Mouse (Mus musculus) gastrocnemius, postnatal 14 days (tissue): ENCODE measurements at regions not wholly inside any gene's neighbourhood (a gene's known extent, or its start where the extent isn't known, plus 50 kb on each side); places are given as distances from the start of the nearest gene placed in this dataset.

Experiments
- DNase-seq: peaks from one replicate; pipeline ENCODE4 v3.0.0; 2021; ENCODE audit warnings: mixed read lengths
- intact Hi-C: fragments of 180-260 bp; cut with DNase I; formaldehyde crosslinking; loops from one replicate; pipeline ENCODE4 v1.15.1; 2025; ENCODE audit warnings: low total_unique reads

GRCm38 (mm10) chr1:151263372-151263771, 53.4 kb downstream of the Gm47996 start:
- DNase-seq, result no peak
- intact Hi-C loops, result no loop called here

- intact Hi-C loops, result no loop called here
- DNase-seq, result no peak
Measured at GRCm38 (mm10) chr1:151263830-151264229, 53.9 kb downstream of the Gm47996 start.

DNA sequence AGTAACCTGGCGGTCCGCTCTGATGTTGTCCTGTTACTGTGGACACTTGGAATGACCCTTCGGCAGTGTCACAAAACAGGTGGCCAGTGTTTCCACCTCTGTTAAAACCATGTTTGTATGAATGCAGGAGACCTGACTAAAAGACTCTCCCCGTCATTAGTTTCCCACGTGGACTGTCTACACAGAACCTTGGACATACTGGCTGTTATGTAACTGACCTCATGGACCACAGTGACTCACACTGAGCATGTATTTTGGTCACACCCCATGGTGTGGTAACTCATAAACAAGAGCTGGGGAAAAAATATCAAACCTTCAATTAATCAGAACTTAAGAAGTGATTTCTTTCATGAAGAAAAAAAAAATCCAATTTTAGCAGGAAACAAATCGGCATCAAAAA, 54.9 kb downstream of the Gm47996 start:
- intact Hi-C loops, result no loop called here
- DNase-seq, result no peak

DNA sequence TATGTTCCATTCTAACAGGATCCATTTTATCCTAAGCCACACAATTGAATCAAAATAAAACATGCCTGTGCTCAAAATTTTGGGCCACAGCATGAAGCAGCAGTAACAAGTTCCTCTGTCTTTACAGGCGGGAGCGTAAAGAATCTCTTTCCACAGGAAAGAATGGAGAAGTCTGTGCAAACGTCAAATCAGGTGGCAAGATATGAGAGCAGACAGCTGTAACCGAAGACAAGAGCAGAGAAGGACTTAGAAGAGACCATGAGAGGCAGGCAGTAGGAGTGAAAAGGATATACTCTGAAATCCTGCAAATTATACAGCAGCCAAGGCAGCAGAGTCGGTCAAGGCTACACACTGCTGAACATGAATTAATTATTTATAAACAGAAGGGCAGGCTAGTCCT, 55.7 kb downstream of the Gm47996 start:
- intact Hi-C loops, result no loop called here
- DNase-seq, result no peak

GRCm38 (mm10) chr1:151266703-151267102, 56.8 kb downstream of the Gm47996 start:
- intact Hi-C loops, result no loop called here
- no peak for DNase-seq

GRCm38 (mm10) chr1:151270691-151271090, 60.8 kb downstream of the Gm47996 start:
- intact Hi-C loops, result no loop called here
- DNase-seq, result no peak

GRCm38 (mm10) chr1:151274306-151274705, 64.4 kb downstream of the Gm47996 start:
- intact Hi-C loops, result no loop called here
- DNase-seq, result no peak

GRCm38 (mm10) chr1:151275581-151275980, 65.7 kb downstream of the Gm47996 start:
- DNase-seq, result no peak
- intact Hi-C loops, result no loop called here

DNA sequence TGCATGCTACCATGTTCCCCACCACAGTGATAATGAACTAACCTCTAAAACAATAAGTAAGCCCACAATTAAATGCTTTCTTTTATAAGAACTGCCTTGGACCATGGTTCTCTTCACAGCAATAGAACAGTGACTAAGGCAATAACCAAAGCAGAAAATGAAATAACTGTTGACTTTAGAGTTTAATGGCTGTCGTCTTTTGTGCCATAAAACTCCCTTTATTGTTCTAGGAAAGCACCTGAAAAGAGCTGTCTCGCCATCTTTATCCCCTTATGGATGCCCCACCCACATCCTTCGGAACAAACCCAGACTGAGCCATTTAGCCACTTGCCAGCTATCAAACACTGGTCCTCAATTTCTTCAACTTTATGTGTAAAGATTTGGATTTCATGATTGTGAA, 64.3 kb upstream of the Ivns1abp start:
- intact Hi-C loops, result no loop called here
- no peak for DNase-seq

DNA sequence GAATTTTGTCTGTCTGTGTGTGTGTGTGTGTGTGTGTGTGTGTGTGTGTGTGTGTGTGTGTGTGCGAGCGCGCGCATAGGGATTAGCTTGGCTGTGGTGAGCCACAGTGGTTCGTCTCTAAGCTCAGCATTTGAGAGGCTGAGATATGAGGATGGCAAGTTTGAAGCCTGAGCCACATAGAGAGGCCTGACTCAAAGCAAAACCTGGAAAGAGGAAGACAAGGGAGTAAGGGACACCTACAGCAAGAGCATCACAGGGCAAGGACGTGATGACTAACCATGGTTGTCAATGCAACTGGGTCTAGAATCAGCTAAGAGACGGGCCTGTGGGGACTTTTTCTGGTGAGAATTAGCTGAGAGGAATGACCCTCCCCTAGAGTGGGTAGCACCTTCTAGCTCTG, 59.2 kb upstream of the Ivns1abp start:
- intact Hi-C loops, result no loop called here
- DNase-seq, result no peak

- DNase-seq, result peak; percentile 23
- intact Hi-C loops, result no loop called here
Measured at GRCm38 (mm10) chr1:151287451-151287850, 56.8 kb upstream of the Ivns1abp start.

GRCm38 (mm10) chr1:151289061-151289460, 55.2 kb upstream of the Ivns1abp start:
- intact Hi-C loops, result no loop called here
- DNase-seq, result no peak

- no peak for DNase-seq
- intact Hi-C loops, result no loop called here
Measured at GRCm38 (mm10) chr1:151289493-151290258, 54.6 kb upstream of the Ivns1abp start.

DNA sequence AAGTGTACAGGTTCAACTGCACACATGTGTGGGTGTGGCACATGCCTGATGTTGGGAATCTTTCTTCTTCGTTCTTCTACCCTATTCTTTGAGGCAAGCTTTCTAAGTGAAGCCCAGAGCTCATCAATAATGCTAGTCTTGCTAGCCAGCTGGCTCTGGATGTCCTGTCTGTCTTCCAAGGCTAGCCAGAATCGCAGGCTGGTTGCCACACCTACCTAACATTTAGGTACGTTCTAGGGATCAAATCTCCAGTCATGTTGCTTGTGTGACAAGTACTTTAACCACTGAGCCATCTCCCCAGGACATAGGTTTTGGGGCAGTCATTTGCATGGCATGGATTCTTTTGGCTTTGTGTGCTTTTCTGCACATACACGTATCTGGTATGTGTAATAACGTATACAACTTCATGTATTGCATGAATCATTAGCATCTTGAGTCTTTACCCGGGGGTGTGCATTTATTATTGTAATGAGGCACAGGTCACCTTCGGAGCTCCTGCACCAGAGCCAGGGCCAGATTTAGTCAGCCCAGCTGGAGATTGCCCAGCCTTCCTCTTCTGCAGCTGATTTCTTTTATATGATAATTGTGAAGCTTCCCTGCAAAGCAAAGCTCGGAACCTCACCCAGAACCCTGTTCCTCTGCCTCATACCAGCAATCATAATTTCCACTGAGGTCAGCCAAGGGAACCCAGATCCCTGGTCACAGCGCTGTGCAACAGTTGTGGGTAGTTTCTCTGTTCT, 50.8 kb upstream of the Ivns1abp start:
- intact Hi-C loops, result no loop called here

More for the DNA sequence above, 50.8 kb upstream of the Ivns1abp start:
- DNase-seq, result no peak
